Mouse (Mus musculus): Measurements from ENCODE around the gene Atg4c.

Atg4c gene

DNA sequence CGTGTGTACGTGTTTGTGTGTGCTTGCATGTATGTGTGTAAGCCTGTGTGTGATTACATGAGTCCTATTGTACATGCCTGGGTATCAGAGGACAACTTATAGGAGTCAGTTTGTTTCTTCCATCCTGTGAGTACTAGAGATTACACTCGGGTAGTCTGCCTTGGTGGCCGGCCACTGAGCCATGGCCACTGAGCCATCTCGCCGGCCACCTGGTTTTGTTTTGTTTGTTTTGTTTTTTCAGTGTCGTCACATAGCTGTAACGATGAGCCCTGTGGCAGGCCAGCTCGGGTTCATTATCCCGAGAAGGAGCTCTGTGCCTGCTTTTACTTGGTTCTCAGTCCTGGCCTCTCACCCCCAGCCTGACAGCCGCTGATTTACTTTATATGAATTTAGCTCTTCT, 69.9 kb downstream of the Atg4c start:
- no peak for DNase-seq (ENCODE audit: low spot score)

DNA sequence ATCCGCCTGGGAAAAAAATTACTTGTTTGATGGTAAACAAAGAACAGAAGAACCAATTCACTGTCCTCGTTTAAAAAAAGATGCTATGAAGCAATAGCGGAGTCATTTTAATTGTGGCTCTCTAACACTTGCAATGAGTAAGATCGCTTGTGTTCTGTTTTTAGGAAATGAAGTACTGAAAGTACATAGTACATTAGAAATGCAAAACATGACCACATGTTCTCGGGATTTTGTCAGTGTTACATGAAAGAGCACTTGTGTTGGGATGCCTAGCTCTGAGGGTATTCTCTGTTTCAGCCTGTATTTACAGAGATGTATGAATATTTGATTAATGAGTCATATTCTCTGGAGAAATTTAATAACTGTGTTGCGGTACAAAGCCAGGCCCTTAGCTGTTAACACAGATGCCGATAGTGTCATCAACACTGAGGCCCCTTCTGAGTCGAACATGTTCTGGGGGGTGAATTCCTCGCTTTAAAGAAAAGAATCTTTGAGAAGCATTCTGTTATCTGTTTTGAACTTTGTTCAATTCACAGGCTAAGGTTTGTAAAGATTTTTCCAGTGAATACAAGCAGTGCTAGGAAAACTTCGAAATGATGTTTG, 73.2 kb downstream of the Atg4c start:
- no peak for DNase-seq (ENCODE audit: low spot score)

DNA sequence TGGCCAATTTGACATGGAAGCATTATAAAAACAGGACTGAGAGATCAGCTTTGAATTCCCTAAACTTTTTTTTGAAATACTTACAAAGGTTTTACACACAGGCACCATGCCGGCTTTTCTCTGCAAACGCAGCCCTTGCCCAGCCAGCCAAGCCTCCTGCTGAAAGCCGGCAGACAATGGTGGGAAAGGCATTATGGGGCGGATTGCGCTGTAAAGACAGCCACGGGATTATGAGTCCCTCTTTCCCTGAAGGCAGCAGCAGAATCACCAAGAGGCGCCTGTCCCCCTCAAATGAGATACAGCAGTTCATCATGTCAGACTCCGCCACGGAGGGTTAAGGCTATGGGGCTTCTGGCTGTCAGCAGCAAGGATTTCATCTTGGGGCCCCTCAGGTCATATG, 79.1 kb downstream of the Atg4c start:
- no peak for DNase-seq (ENCODE audit: low spot score)

DNA sequence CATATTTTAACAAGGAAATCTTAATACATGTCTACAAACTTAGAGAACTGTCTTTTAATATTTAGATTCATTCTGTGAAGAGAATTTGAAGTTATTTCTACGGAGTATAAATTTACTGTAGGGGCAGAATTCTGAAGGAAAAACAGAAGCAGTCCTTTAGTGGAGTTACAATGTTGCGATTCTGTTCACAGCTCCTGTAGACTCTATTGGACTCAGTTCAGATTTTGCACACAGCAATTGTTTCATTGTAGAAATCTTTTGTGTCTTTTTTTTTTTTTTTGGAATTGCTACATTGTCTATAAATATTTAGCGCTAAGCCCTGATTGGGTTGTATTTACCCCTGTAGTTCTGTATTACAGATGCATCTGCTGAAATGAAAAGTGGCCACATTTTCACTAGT, 79.7 kb downstream of the Atg4c start:
- DNase-seq (ENCODE audit: low spot score): no peak

DNA sequence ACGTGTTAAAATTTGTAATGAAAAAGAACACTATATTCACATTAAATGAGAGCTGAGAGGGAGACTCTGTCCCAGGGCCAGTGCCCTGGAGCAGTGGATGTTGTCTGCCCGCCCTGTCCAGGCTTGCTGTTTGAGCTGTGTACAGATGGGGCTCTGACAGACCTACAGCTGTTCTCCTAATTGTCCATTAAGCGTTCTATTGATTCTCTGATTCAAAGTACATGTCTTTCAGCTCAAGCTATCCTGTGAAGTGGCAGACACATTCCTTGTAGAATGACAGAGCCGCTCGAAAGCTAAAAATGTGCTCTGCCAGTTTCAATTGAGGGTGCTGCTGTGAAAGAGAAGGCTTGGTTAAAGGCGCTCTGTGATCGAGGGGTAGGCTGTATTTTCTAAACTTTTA, 80.2 kb downstream of the Atg4c start:
- no peak for DNase-seq (ENCODE audit: low spot score)

DNA sequence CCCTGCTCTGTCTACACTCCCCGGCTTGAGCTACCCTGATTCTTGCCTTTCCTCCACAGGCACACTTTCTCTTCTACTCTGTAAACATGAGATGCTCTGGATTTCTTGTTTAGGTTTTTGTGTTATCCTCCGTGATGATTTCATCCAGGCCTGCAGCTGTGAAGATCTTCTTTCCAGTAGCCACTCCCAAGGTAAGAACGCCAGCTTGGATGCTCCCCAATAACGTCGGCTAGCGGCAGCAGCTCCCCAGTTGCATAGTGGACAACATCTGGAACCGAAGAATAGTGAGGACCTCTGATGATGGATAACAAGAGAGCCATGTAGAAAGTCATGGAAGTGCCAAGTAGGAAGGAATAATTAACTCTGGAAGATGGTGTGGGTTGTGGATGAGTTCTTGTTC, 85.1 kb downstream of the Atg4c start:
- no peak for DNase-seq (ENCODE audit: low spot score)

DNA sequence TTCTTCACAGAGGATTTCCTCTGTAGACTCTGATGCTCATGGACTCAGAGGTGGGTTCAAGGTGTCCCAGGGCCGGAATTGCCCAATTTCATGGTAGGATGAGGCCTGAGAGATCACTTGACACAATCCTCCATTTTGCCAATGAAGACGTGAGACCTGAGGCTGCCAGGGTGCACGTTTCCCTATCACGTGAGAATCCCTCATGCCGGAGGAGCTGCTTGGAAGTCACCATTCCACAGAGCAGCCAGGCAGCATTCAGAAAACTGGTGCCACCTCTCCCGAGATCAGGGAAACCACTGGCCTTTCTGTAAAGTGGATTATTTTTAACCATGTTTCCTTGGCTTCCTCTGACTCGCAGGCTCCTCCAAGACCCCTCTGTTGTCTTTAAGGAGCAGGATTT, 88.0 kb downstream of the Atg4c start:
- no peak for DNase-seq (ENCODE audit: low spot score)

DNA sequence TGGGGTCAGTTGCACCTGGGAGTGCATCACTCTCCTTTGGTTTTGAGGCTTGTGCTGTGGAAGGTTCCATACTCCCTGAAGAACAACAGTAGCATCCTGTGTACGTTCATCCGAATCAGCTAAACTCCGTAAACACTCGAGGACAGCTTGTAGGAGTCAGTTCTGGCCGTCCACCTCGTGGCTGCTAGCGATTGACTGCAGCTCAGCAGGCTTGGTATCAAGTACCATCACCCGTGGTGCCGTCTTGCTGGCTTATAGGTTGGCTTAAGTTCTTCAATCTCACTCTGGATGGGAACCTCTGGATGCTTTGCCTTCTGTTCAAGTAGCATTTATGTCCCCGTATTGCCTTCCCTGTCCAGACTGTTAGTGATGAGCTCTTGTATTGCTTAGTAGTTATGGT, 95.6 kb downstream of the Atg4c start:
- DNase-seq (ENCODE audit: low spot score): no peak

DNA sequence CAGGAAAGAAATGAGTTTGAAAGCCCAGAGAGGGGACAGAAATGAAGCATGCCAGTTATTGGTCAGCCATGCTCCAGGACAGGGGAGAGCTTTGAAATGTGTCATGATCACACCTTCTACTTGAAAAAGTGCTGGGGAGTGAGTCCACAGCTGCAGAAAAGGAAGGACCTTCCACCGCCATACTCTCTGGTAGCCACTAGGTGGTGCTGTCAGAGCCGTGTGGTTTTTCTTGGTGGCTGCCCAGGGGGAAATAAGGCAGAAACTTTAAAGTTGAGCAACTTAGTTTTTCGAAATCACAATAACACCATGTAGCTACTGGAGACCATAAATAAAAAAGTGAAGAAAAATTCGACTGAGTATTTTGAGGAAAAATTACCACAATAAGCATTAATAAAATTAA, 104.9 kb downstream of the Atg4c start:
- DNase-seq (ENCODE audit: low spot score): no peak

DNA sequence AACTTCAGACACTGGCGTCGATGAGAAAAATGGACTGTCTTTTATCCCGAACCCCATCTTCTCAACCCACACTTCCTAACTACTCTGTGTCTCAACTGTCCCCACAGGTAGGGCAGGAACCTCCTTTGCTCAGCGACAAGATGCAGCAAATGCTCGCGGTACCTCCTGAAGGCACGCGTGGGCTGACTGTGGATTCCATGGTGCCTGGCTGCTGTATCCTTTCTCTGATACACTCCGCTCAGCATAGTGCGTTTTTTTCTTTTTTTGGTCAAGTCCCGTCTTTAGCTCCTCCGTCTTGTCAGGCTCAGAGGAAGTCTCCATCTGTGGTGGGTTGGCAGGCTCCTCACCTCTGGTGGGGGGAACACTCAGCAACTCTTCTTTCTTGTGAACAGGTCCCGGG, 111.1 kb downstream of the Atg4c start:
- DNase-seq (ENCODE audit: low spot score): no peak
